In the genomic region with DNA sequence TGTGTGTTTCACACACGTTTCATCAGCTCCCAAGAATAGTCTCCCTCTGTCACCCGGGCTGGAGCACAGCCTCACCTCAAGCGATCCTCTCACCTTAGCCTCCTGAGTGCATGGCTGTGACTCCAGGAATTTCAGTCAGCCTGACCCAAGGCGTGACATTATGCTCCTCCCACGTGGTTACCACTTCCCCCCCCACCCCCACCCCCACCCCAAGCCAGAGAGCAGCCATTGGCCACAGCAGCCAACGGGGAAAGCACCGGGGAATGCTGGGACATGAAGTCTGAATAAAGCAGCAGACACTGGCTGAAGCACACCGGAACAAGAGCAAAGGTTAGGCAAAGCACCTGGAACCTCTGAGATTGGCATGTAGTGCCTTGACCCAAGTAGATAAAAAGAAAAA, we compare ENCODE assay signal across 8 mouse cellular contexts. TPM values are rescaled to one million over a fixed set of nuclear protein-coding genes. Genes with fewer than 3 reads are reported as not detected.
DNase-seq lines count a peak whose midpoint lies in the region; ATAC-seq lines count a peak whose summit lies in the region.

No protein-coding gene starts in this region.

- no peak overlapping the region for H3K27ac ChIP-seq in heart, embryonic 15.5 days
- H3K27ac ChIP-seq in midbrain, embryonic 15.5 days: no peak overlapping the region

- no peak overlapping the region for H3K9ac ChIP-seq in heart, embryonic 15.5 days
- H3K9ac ChIP-seq in midbrain, embryonic 15.5 days: no peak overlapping the region

- WGBS in heart, embryonic 15.5 days: 25% methylated on average over 8 of the region's 8 CpGs
- 34% methylated on average over 8 of the region's 8 CpGs for WGBS in midbrain, embryonic 15.5 days

- no peaks in the 10 kb centered on the region for H3K9me3 ChIP-seq in heart, embryonic 15.5 days (replicated peaks)
- no peaks in the 10 kb centered on the region for H3K9me3 ChIP-seq in midbrain, embryonic 15.5 days

- no peaks in the 10 kb centered on the region for H3K36me3 ChIP-seq in heart, embryonic 15.5 days
- no peaks in the 10 kb centered on the region for H3K36me3 ChIP-seq in midbrain, embryonic 15.5 days (replicated peaks)

- H3K4me1 ChIP-seq in heart, embryonic 15.5 days (replicated peaks): no peaks in the 10 kb centered on the region
- H3K4me1 ChIP-seq in midbrain, embryonic 15.5 days: no peaks in the 10 kb centered on the region

- H3K4me3 ChIP-seq in heart, embryonic 15.5 days: peak overlapping the region; percentile 27
- no peak overlapping the region; the same call in 1 of the 2 replicates for H3K4me3 ChIP-seq in midbrain, embryonic 15.5 days

- peak; percentile 64 for DNase-seq in 416B (ENCODE audit: low read depth)
- peak; percentile 23 for DNase-seq in c-Kit-positive CD71-positive TER-119-negative erythroid progenitor cells, embryonic 14.5 days (ENCODE audit: low read depth)
- peak; percentile 59 to 65 for DNase-seq in kidney, postnatal 36 days
- no peak for DNase-seq in ovary, postnatal 10 days (ENCODE audit: low spot score)
- no peak for DNase-seq in spleen, postnatal 10 days (ENCODE audit: low spot score in 2 of 2)
- no peak for DNase-seq in right cerebral cortex, adult 2 months (ENCODE audit: low spot score in 2 of 2)

- H3K27me3 ChIP-seq in heart, embryonic 15.5 days: no peaks in the 10 kb centered on the region
- no peaks in the 10 kb centered on the region for H3K27me3 ChIP-seq in midbrain, embryonic 15.5 days (replicated peaks)

- H3K4me2 ChIP-seq in heart, embryonic 15.5 days: peak overlapping the region; percentile 47
- peak overlapping the region; percentile 26; the same call in 1 of the 2 replicates for H3K4me2 ChIP-seq in midbrain, embryonic 15.5 days

- ATAC-seq in heart, embryonic 15.5 days (replicated peaks; ENCODE audit: insufficient number of reproducible peaks, insufficient read depth, low FRiP score, low read depth): no peak
- peak; percentile 52 for ATAC-seq in midbrain, embryonic 15.5 days (replicated peaks)

RNA-seq across cellular contexts. Expression of gene Klf17, which starts 21.5 kb away (rescaled TPM):
- not detected in 2 replicates for polyA plus RNA-seq in heart, embryonic 15.5 days (2015; fragmentation: Nextera tagmentation; extraction: Ambion mirVana)
- polyA plus RNA-seq in midbrain, embryonic 15.5 days (2015; fragmentation: Nextera tagmentation; extraction: Ambion mirVana): not detected in 2 replicates

RNA-seq across cellular contexts. Expression of gene Slc6a9, which starts 47.3 kb away (rescaled TPM):
- polyA plus RNA-seq in heart, embryonic 15.5 days (2015; fragmentation: Nextera tagmentation; extraction: Ambion mirVana): 5.4 and 5.9 TPM in 2 replicates
- polyA plus RNA-seq in midbrain, embryonic 15.5 days (2015; fragmentation: Nextera tagmentation; extraction: Ambion mirVana): 32.3 and 33.0 TPM in 2 replicates

Comparison
In these comparisons a context has a peak if more than half of its experiments do, and no peak if none do; other contexts are left out.
1. DNase-seq: peak in 416B (single experiment), c-Kit-positive CD71-positive TER-119-negative erythroid progenitor cells, embryonic 14.5 days (single experiment) and kidney, postnatal 36 days (2 of 2); none in ovary, postnatal 10 days (single experiment), spleen, postnatal 10 days (0 of 2) and right cerebral cortex, adult 2 months (0 of 2).